Mouse (Mus musculus): ENCODE measurements at regions not wholly inside any gene's neighbourhood (a gene's known extent, or its start where the extent isn't known, plus 50 kb on each side); places are given as distances from the start of the nearest gene placed in this dataset.

DNA sequence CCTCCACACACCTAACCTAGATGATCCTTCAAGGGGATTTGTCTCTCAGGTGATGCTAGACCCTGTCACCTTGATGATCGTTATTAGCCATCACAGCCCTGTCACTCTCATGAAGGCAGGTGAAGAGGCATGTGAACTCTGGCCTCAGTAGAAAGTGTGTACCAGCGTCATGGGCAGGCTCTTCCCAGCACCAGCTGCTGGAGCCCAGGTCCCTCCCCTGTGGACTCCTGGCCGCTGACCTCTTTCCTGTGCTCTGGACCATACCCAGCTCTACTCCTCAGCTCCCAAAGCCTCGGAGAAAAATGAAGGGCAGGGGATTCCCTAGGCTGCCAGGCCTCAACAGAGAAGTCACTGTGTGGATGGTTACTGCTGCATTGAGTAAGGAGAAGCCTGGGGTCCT, 253.3 kb upstream of the Sulf2 start:
- in situ Hi-C loops (cut with MboI, MseI), result no loop called here

DNA sequence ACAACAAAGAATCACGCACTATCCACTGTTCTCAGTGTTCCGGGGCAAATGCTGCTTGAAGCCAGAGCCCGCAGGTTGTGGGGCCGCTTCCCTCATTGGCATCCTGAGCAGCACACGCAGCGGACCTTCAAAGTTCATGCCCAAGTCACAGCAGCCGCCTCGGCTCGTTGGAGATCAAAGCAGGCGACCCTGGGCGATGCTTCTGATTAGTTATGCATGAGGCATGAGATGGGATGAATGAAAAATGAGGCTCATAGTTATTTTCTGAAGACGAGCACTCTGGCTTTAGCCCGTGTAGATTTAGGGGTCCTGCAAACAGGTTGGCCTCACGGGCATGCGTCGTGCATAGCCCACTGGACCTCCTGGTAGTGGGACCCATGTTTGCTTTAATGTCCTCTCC, 252.5 kb upstream of the Sulf2 start:
- in situ Hi-C loops (cut with MboI, MseI), result no loop called here

- in situ Hi-C loops (cut with MboI, MseI), result no loop called here
Measured at GRCm38 (mm10) chr2:166406826-166407225, 251.4 kb upstream of the Sulf2 start.

- in situ Hi-C loops (cut with MboI, MseI), result no loop called here
Measured at GRCm38 (mm10) chr2:166403319-166403718, 247.9 kb upstream of the Sulf2 start.

DNA sequence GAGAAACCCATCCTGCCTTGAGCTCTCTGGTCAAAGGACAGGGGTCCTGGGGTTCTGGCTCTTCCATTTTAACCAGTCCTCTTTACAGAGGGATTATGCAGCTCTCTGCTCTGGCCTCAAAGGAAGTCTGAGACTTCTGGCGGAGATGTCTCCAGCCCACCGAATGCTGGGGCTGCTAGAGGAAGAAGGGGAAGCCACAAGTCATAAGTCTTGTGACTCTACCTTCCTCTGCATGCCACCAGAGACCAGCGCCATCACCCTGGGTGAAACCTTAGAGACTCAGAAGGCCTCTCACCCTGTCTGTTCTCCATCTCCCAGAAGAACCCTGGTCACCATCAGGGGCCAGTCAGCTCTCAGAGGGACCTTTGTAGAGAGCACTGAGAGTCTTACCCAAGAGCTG, 246.4 kb upstream of the Sulf2 start:
- in situ Hi-C loops (cut with MboI, MseI), result no loop called here

- in situ Hi-C loops (cut with MboI, MseI), result no loop called here
Measured at GRCm38 (mm10) chr2:166400304-166400703, 244.8 kb upstream of the Sulf2 start.

DNA sequence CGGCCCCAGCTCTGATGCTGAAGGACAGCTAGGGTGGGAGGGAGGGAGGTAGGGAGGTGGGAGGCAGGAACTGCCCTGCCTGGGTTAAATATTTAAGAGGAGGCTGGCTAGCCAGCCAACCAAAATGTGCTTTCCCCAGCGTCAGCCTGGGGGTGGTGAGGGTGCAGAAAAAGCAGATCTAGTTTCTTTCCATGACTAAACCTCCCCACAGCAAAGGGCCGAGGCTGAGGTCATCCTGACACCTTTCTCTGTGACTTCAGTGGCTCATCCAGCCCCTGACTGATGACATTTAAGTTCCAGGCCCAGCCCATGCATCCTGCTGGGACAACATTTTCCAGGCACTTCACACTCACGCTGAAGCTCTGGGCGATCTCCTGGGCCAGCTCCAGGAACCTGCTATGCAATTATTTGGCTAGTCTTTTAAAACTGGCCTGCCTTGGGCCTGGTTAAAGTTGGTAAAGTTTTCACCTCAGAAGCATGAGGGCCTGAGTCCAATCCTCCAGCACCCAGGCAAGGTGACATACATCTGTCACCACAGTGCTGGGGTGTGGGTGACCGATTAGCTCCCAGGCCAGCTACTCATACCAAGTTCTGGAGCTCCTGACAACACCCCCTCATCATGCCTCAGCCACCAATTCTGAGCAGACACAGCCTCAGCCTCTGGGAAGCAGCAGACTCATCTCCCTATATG, 243.8 kb upstream of the Sulf2 start:
- in situ Hi-C loops (cut with MboI, MseI), result no loop called here

GRCm38 (mm10) chr2:166398774-166399139, 243.3 kb upstream of the Sulf2 start:
- in situ Hi-C loops (cut with MboI, MseI), result no loop called here

GRCm38 (mm10) chr2:166398156-166398555, 242.7 kb upstream of the Sulf2 start:
- in situ Hi-C loops (cut with MboI, MseI), result no loop called here

- in situ Hi-C loops (cut with MboI, MseI), result no loop called here
Measured at GRCm38 (mm10) chr2:166394666-166395065, 239.2 kb upstream of the Sulf2 start.

DNA sequence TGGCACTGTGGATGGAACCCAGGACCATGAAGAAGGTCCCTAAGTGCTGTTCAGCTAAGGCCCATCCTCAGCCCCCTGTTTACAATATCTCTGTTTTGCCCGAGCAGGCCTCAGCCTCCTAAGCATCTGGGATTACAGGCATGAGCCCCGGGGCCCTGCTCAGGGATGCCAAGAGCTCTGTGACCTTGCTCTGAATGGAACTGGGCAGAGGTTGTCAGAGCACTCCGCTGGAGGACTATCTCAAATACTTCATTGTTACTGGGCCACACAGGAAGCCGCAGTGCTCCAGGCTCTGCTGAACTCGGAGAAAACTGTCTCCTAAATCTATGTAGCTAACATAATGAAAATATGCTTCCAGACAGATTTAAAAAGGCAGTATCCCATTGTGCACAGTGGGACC, 235.7 kb upstream of the Sulf2 start:
- in situ Hi-C loops (cut with MboI, MseI), result no loop called here

GRCm38 (mm10) chr2:166388050-166388449, 232.6 kb upstream of the Sulf2 start:
- in situ Hi-C loops (cut with MboI, MseI), result no loop called here

GRCm38 (mm10) chr2:166386817-166387216, 231.4 kb upstream of the Sulf2 start:
- in situ Hi-C loops (cut with MboI, MseI), result no loop called here

DNA sequence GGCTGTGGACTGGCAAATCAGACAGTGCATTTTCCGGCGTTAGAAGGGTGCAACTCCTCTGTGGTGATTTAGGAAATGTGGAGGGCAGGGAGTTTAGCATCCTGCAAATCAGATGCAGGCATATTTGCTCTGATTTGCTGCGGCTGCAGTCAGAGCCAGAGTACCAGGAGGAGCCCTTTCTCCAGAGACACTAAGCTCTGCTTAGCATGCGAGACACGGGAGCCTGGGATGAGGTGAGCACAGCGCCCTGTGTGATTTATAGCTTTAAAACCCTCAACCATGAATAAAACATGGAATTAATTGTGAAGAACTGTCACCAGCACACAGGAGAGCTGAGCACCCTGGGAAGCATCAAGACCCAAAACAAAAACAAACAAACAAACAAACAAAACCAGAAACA, 229.1 kb upstream of the Sulf2 start:
- in situ Hi-C loops (cut with MboI, MseI), result no loop called here

DNA sequence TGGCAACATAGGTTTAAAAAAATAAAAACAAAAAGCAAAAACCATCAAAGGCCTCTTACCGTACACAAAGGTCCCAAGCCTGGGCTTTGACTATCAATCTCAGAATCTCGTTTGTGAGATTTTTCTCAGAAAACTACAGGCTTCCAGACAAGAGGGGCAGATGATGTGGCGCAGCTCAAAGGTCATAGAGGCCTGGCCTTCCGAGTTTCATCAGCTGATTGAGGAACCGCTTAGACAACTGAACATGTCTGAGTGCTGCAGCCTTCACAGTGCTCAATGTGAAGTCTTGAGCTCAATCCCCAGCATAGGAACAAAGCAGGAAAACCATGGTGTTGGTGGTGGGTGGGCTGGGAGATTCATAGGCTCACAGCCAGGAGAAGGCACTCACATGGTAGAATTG, 227.9 kb upstream of the Sulf2 start:
- in situ Hi-C loops (cut with MboI, MseI), result no loop called here

GRCm38 (mm10) chr2:166382180-166382579, 226.7 kb upstream of the Sulf2 start:
- in situ Hi-C loops (cut with MboI, MseI), result no loop called here

GRCm38 (mm10) chr2:166380854-166381253, 225.4 kb upstream of the Sulf2 start:
- in situ Hi-C loops (cut with MboI, MseI), result no loop called here

GRCm38 (mm10) chr2:166378325-166378724, 222.9 kb upstream of the Sulf2 start:
- in situ Hi-C loops (cut with MboI, MseI), result no loop called here

DNA sequence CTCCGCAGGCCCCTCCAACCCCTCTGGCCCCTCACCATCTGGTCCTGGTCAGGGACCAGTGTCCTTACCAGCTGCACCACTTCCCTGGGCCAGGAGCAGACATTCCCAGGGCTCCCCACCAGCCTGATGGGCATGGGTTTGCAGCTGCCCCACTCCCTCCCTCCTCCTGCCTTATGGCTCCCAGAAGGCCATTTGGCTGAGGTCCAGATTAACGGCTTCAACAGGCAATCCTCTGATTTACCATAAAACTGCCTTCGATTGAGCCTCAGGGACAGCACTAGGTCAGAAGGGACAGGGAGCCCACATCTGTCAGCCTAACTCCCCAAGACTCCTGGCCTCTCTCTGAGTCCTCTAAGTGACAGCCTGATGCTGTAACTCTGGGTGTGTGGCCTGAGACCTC, 221.9 kb upstream of the Sulf2 start:
- in situ Hi-C loops (cut with MboI, MseI), result no loop called here

DNA sequence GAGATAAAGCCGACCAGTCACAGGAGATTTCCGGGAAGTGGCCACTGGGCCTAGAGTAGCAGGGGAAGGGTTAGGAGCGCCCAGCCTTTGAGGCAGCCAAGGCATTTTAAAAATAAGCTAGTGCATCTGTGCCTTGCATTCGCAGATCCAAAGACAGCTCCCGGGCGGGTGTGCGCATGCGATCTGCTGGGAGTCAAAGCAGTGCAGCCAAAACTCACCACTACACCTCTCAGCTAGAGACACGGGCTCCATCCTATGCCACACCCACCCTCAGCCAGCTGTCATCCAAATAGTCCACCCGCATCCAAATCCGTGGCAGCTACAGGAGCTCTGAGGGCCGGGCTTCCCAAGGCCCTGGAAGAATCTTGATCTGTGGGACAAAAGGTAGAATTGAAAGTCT, 220.2 kb upstream of the Sulf2 start:
- in situ Hi-C loops (cut with MboI, MseI), result no loop called here

DNA sequence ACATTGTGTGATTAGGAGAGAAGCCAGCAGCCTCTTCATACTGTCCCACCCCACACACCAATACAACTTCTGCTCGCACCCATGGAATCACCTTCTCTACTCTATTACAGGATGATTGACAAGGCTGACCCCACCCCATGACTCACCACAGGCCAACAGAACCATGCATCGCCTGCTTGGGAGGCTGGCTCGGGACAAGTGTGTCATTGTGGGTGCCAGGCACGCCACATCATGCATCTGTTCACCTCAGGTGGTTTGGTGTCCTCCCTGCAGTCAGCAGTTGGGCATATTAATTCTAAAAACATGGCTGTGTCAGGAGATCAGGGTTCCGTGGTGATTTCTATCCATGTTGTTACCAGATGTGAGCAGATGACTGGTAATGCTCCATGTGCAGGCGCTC, 215.3 kb upstream of the Sulf2 start:
- in situ Hi-C loops (cut with MboI, MseI), result no loop called here

DNA sequence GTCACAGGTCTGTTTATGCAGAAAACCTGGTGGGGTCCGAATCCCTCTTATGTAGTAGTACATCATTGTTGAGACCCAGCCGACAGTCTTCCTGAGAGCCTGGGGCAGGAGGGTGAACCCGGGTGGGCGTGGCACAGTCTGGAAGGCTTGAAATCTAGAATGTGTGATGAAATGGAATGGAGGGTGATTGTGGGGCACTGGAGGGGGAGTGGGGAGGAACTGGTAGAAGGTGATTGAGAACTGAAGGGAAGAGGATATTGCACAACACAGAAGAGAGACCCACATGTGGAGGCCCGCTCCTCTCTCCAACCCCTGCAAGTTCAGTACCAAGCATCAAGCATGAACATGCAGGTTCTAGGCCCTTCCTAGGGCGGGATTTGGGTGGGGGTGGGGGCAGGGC, 206.2 kb upstream of the Sulf2 start:
- in situ Hi-C loops (cut with MboI, MseI), result no loop called here

- in situ Hi-C loops (cut with MboI, MseI), result no loop called here
Measured at GRCm38 (mm10) chr2:166360786-166361185, 205.3 kb upstream of the Sulf2 start.

- in situ Hi-C loops (cut with MboI, MseI), result no loop called here
Measured at GRCm38 (mm10) chr2:166359995-166360394, 204.5 kb upstream of the Sulf2 start.

Measured in T-helper 1 cell (primary cell).